Mouse (Mus musculus) C2C12 (cell line): ENCODE measurements around the gene Tfpt. TPM values are rescaled to one million over a fixed set of nuclear protein-coding genes. Genes with fewer than 3 reads are reported as not detected.

Experiments used
- H3K27me3 ChIP-seq: one replicate; pipeline ENCODE4 v1.6.1; 2011; ENCODE audit not compliant: control insufficient read depth, insufficient read depth, insufficient read length
- H3K36me3 ChIP-seq: one replicate; pipeline ENCODE4 v1.6.1; 2011; ENCODE audit not compliant: control insufficient read depth, insufficient read depth
- H3K4me3 ChIP-seq: one replicate; pipeline ENCODE4 v1.5.1; 2011; ENCODE audit warnings: mild to moderate bottlenecking, control low read depth; ENCODE audit not compliant: poor library complexity, insufficient read depth, severe bottlenecking
- H3K79me2 ChIP-seq: one replicate; pipeline ENCODE4 v1.6.1; 2011; ENCODE audit not compliant: control insufficient read depth, insufficient read depth
- H3K79me3 ChIP-seq: one replicate; pipeline ENCODE4 v1.6.1; 2011; ENCODE audit warnings: low read depth, control low read depth
- H3ac ChIP-seq: one replicate; pipeline ENCODE3; 2011; ENCODE audit warnings: low read depth; ENCODE audit not compliant: control insufficient read depth, insufficient read length
- CEBPB ChIP-seq: IDR thresholded peaks from one replicate; pipeline ENCODE4 v1.6.1; 2011; ENCODE audit warnings: low read depth, mild to moderate bottlenecking, control low read depth, moderate library complexity
- CTCF ChIP-seq: IDR thresholded peaks from one replicate; pipeline ENCODE4 v1.5.1; 2011; ENCODE audit not compliant: control insufficient read depth, insufficient read depth, insufficient read length
- FOSL1 ChIP-seq: IDR thresholded peaks from one replicate; pipeline ENCODE4 v1.8.0; 2011; ENCODE audit warnings: mild to moderate bottlenecking, low read length; ENCODE audit not compliant: poor library complexity, insufficient read depth, severe bottlenecking
- MAX ChIP-seq: IDR thresholded peaks from one replicate; pipeline ENCODE4 v1.6.1; 2011; ENCODE audit warnings: mild to moderate bottlenecking, control low read depth
- MYOD1 ChIP-seq: IDR thresholded peaks from one replicate; pipeline ENCODE4 v1.6.1; 2011; ENCODE audit warnings: low read depth; ENCODE audit not compliant: control insufficient read depth, insufficient read length
- MYOG ChIP-seq: IDR thresholded peaks from one replicate; pipeline ENCODE4 v1.6.1; 2011; ENCODE audit not compliant: control insufficient read depth, insufficient read length; ENCODE audit errors: extremely low read depth
- USF1 ChIP-seq: IDR thresholded peaks from one replicate; pipeline ENCODE4 v1.6.1; 2011; ENCODE audit warnings: low read depth, mild to moderate bottlenecking, control low read depth, moderate library complexity
- polyA plus RNA-seq: library from polyadenylated mRNA; unstranded; fragments of >200 nt; fragmentation: generic; extraction: Trizol; gene quantifications from one replicate; pipeline ENCODE4 v1.2.1, GENCODE M21; 2012; ENCODE audit warnings: missing spikeins

Gene Tfpt
- polyA plus RNA-seq, 1 experiment: 24.6 TPM

DNA sequence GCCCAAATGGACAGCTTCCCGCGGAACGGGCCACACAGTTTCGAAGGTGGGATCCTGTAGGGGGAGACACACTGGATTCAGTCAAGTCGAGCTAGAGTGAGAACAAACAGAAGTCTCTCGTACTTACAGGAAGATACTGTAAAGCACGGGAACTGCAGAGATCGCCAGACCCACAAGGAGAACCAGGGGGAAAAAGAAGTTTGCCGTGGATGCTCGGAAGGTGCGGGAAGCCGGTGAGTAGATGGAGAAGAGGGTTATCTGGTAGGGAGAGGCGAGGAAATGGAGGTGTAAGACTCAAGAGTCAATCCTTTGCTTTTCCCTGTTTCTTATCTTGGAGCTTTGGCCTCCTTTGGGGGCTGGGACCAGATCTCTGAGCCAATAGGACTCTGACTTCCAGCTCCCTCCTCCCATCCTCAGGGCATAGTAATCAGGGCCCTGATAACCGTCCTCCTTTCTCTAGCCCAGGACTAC lies 37.2 kb upstream of the Tfpt start:
- Histone ChIP-seq H3K79me3 (peaks cover 8% of the 10 kb centered on the region), H3K27me3 (no peaks in the 10 kb centered on the region), H3K4me3 (no peak overlapping the region), H3K79me2 (peaks cover 18% of the 10 kb centered on the region), H3ac (peak overlapping the region; percentile 6), H3K36me3 (no peaks in the 10 kb centered on the region)
- TF ChIP-seq CTCF (no peak), CEBPB (no peak), USF1 (no peak), MYOG (no peak), MYOD1 (no peak), MAX (no peak)

DNA sequence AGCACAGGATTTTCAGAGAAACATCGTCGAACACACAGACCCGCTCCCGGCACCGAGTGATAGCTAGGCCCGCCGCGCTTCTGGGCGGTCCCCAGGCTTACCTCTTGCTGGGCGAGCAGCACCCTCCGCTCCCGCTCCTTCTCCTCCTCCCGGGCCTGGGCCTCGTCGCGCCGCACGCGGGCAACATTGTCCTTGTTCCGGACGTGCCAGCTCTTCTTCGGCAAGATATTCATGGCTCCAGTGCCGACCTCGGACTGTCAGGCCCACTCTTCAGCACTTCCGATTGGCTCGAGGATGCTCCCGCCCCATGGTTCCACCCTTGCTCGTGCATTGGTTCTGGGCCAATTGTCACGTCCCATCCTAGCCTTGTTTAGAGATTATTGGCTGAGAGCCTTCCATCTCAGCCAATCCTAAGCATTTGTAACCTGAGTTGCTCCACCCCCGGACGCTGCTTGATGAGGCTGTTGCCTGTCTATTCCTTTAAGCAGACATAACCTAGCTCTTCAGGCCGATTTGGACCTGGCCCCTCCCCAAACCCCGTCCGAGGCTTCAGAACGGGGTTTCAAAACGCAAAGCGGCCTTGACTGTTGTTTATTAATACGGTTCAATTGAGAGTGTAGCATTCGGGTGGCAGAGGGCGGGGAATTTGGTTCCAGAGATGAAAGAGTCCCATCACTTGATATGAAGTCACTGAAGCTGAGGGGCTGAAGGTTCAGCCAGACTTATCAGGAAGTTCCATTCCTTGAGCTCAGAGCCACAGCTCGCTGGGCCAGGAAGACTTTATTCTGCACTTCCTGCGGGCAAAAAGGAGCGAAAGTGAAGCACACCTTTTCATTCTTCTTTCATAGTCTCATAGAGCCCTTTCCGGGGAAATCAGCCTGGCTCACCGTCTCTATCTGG lies 35.7 kb upstream of the Tfpt start, which contains the start of gene Leng1:
TSS of gene Leng1 (minus strand) at position 626 of the 900 bp plus-strand sequence.
- Histone ChIP-seq H3K79me3 (peaks cover 8% of the 10 kb centered on the region), H3ac (peak within 1 kb of the TSS; percentile 99), H3K36me3 (peaks cover 12% of the 10 kb centered on the region), H3K79me2 (peaks cover 18% of the 10 kb centered on the region), H3K27me3 (no peaks in the 10 kb centered on the region), H3K4me3 (peak within 1 kb of the TSS; percentile 48)
- peak; percentile 54 for TF ChIP-seq MAX
- no peak for TF ChIP-seq MYOG
- TF ChIP-seq USF1: no peak

DNA sequence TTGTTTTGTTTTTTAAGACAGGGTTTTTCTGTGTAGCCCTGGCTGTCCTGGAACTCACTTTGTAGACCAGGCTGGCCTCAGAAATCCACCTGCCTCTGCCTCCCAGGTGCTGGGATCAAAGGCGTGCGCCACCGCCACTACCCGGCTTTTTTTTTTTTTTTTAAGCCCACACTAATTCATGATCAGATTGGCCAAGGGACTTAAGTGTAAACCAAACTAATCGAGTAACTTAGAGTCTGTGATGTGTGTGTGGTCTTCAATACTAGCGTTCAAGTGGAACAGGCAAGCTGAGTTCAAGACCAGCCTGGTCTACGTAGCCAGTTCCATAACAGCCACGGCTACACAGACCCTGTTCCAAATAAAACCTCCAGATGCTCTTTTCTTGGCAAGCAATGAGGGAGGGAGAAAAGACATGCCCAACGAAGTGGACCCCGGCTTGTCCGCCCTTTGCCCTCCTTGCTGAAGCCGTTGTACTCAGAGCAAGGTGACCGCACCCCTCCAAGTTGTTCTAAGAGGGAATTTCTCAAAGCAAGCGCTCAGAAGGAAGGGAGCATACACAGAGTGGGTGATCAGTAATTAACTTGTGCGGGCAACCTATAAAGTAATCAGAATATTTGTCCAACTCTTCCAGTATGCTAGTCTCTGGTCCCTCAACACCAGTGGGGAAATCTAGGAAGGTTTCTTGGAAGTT lies 34.9 kb upstream of the Tfpt start:
- peak overlapping the region; percentile 99 for H3ac ChIP-seq
- peaks cover 18% of the 10 kb centered on the region for H3K79me2 ChIP-seq
- peak overlapping the region; percentile 48 for H3K4me3 ChIP-seq
- H3K79me3 ChIP-seq: peaks cover 8% of the 10 kb centered on the region
- H3K36me3 ChIP-seq: peaks cover 18% of the 10 kb centered on the region
- no peak for TF ChIP-seq MYOG
- TF ChIP-seq USF1: no peak
- no peak for TF ChIP-seq MAX
- no peak for TF ChIP-seq FOSL1
- TF ChIP-seq CEBPB: no peak
- no peak for TF ChIP-seq CTCF
- no peak for TF ChIP-seq MYOD1
- no peaks in the 10 kb centered on the region for H3K27me3 ChIP-seq

DNA sequence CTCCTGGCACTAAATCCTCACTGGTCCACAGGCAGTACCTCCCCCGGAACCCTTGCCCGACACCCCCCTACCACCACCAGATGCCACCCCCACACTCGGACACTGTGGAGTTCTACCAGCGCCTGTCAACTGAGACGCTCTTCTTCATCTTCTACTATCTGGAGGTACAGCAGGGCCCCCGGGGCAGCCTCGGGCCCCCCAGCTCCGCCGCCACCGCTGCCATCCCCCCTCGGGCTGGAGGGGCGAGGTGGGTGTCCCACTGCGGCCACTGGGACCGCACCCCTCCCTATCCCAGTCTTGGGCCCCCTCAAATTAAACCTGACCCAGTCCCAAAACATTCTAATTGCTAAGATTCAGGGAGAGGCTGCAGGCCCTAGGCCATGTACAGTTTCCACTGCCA lies 28.8 kb upstream of the Tfpt start:
- TF ChIP-seq MYOD1 (no peak), MYOG (no peak), USF1 (no peak), MAX (no peak), CEBPB (no peak), CTCF (no peak), FOSL1 (no peak)
- Histone ChIP-seq H3K79me3 (peaks cover under 1% of the 10 kb centered on the region), H3K79me2 (peaks cover 2% of the 10 kb centered on the region), H3K36me3 (peaks cover 62% of the 10 kb centered on the region), H3K27me3 (no peaks in the 10 kb centered on the region), H3ac (no peak overlapping the region), H3K4me3 (no peak overlapping the region)

- no peak overlapping the region for H3ac ChIP-seq
- peaks cover 2% of the 10 kb centered on the region for H3K79me3 ChIP-seq
- H3K36me3 ChIP-seq: peaks cover 78% of the 10 kb centered on the region
- no peak overlapping the region for H3K4me3 ChIP-seq
- peaks cover 6% of the 10 kb centered on the region for H3K79me2 ChIP-seq
- no peaks in the 10 kb centered on the region for H3K27me3 ChIP-seq
- TF ChIP-seq FOSL1 (no peak), MAX (no peak), MYOD1 (no peak), CTCF (no peak), CEBPB (no peak), MYOG (no peak), USF1 (no peak)
These were observed 27.2 kb upstream of the Tfpt start for GRCm38 (mm10) chr7:3656966-3657365.

DNA sequence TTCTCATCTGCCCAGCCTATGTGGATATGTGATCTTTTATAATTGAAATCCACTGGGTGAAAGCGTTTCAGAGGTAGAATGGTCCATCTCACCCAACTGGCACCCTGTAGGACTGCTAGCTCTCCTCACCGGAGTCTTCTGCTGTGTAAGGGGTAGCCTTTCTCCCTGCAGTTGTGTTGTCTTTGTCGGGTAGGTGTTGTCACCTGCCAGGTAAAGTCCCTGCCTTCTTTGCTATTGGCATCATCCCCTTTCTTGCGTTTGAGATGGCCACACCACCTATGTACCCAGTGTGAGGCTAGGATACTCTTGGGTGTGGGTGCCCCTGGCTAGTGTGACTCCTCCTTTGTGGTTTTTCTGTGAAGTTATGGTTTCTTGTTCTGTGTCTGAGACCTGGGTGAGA lies 16.9 kb upstream of the Tfpt start:
- Histone ChIP-seq H3ac (peak overlapping the region; percentile 100), H3K36me3 (peaks cover 12% of the 10 kb centered on the region), H3K79me2 (peaks cover 56% of the 10 kb centered on the region), H3K27me3 (no peaks in the 10 kb centered on the region), H3K4me3 (peak overlapping the region; percentile 57), H3K79me3 (peaks cover 47% of the 10 kb centered on the region)
- no peak for TF ChIP-seq CTCF
- TF ChIP-seq CEBPB: no peak
- TF ChIP-seq MYOG: no peak
- TF ChIP-seq MYOD1: no peak
- TF ChIP-seq USF1: no peak
- no peak for TF ChIP-seq FOSL1
- TF ChIP-seq MAX: no peak
